Mouse (Mus musculus) liver, adult 2 months (tissue): ENCODE measurements around the gene Nudt5.

Source experiments
- CTCF ChIP-seq: fragments of 200-500 bp; IDR thresholded peaks from 2 replicates; pipeline ENCODE4 v1.5.1; 2011; ENCODE audit warnings: low read depth, low read length, control low read depth
- POLR2A ChIP-seq: fragments of 200-500 bp; IDR thresholded peaks from 2 replicates; pipeline ENCODE4 v1.6.1; 2011; ENCODE audit warnings: low read length, control low read depth; ENCODE audit not compliant: insufficient read depth; ENCODE audit errors: extremely low read depth

DNA sequence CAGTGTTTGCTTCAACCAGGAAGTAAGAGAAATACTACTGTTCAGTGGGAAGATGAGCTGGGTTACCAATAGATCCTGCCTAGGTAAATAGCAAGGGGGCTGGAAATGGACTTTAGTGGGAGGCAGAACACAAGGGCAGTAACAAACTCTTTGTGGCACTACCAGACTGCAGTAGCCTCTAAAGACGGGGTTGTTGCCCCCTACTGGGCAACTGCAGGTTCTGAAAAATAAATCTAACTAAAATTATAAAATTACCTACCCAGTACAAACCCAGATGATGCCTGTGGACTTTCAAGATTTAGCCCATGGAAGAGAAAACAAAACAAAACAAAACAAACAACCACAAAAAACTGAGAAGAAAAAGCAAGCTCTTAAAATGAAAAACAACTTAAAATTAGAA is 20.6 kb upstream of the Nudt5 start:
- TF ChIP-seq CTCF = no peak
- no peak for TF ChIP-seq POLR2A
